In the genomic region with DNA sequence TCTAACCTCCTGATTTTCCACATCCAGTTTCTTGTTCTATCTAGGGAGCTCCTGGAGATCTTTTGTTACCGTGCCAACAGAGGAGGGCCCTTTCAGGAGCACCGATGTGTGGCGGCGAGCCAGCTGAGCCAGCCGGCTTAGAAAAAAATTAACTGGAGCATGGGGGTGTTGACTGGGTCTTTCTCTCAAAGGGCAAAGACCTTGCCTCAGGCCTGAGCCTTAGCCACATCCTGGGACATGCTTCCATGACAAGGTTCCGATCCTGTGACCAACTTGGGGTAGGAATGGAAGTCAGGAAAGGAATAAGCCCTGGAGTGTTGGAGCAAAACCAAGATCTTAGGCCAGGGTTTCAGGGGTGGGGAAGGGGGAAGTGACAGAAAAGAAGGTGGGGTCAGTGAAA, we compare ENCODE assay signal across 10 mouse cellular contexts. TPM values are rescaled to one million over a fixed set of nuclear protein-coding genes. Genes with fewer than 3 reads are reported as not detected.
DNase-seq lines count a peak whose midpoint lies in the region; ATAC-seq and TF ChIP-seq lines count a peak whose summit lies in the region.
"Had no signal": no experiment of that assay in that cellular context is flagged by ENCODE, and none has a peak within 500 bp of the region (broad histone marks: within the 10 kb centered on the region; RNA-seq: fewer than 3 reads in every experiment).

No protein-coding gene starts in this region.

- WGBS in heart, postnatal 0 days = 23% methylated on average over 6 of the region's 6 CpGs

- H3K4me3 ChIP-seq in heart, postnatal 0 days (ENCODE audit: low read depth, low read length) = no peak overlapping the region
- H3K4me3 ChIP-seq: erythroblast, embryonic 14.5 days had no signal

- ATAC-seq in heart, postnatal 0 days (ENCODE audit: insufficient read depth, low read depth) = no peak

- TF ChIP-seq EP300 in heart, postnatal 0 days (IDR thresholded peaks at IDR 0.05; ENCODE audit: low read depth) = no peak

- peak overlapping the region; percentile 32; the same call in 1 of the 2 replicates for H3K27ac ChIP-seq in heart, postnatal 0 days (ENCODE audit: low read depth)
- H3K27ac ChIP-seq: liver, embryonic 14.5 days had no signal

- H3K36me3 ChIP-seq in heart, postnatal 0 days (replicated peaks; ENCODE audit: control insufficient read depth, insufficient read depth, low read length) = no peaks in the 10 kb centered on the region

- TF ChIP-seq CTCF in heart, postnatal 0 days (IDR thresholded peaks at IDR 0.05; ENCODE audit: low read depth) = no peak

- H3K9me3 ChIP-seq in heart, postnatal 0 days (replicated peaks; ENCODE audit: control insufficient read depth, low read length) = no peaks in the 10 kb centered on the region

- H3K9ac ChIP-seq in heart, postnatal 0 days (replicated peaks; ENCODE audit: low read depth, low read length) = no peak overlapping the region
- H3K9ac ChIP-seq: liver, embryonic 14.5 days had no signal

- peaks cover 9% of the 10 kb centered on the region; the same call in 1 of the 2 replicates for H3K27me3 ChIP-seq in heart, postnatal 0 days (ENCODE audit: control insufficient read depth, insufficient read depth, low read length)

- peak; percentile 30 for DNase-seq in right cerebral cortex, adult 18-20 months
- DNase-seq in right cerebral cortex, postnatal 36 days (ENCODE audit: low spot score in 2 of 2) = no peak
- no peak for DNase-seq in heart, postnatal 0 days (ENCODE audit: low spot score)
- DNase-seq in kidney, postnatal 10 days = peak; percentile 88
- peak; percentile 52 for DNase-seq in retina, embryonic 14.5 days (ENCODE audit: low spot score)
- no peak for DNase-seq in c-Kit-positive CD71-positive TER-119-positive erythroid progenitor cells, embryonic 14.5 days (ENCODE audit: low spot score)
- DNase-seq in adrenal gland, postnatal 25 days = no peak
- DNase-seq in gastrocnemius, postnatal 4 days (ENCODE audit: low spot score in 2 of 2) = no peak

- H3K4me1 ChIP-seq in heart, postnatal 0 days (ENCODE audit: control insufficient read depth, insufficient read depth) = peaks cover 20% of the 10 kb centered on the region

- no peak overlapping the region for H3K4me2 ChIP-seq in heart, postnatal 0 days (ENCODE audit: low read depth, low read length)

RNA-seq across cellular contexts. Expression of gene Spsb4, which starts 2.9 kb away (rescaled TPM):
- total RNA-seq in heart, postnatal 0 days (2014; rRNA removed; ENCODE audit: low replicate concordance) = 36.4 and 72.4 TPM in 2 replicates
- 31.8 and 32.5 TPM in 2 replicates for polyA plus RNA-seq in heart, postnatal 0 days (2015; fragmentation: Nextera tagmentation; extraction: Ambion mirVana)
- 0.86 and 1.2 TPM in 2 replicates for total RNA-seq in adrenal gland, postnatal 25 days (2021)
- total RNA-seq in gastrocnemius, postnatal 4 days (2021) = 10 to 100 TPM; 16.1 to 18.0 TPM

Comparison
In these comparisons a context has a peak if more than half of its experiments do, and no peak if none do; other contexts are left out.
1. DNase-seq: peak in right cerebral cortex, adult 18-20 months (single experiment), kidney, postnatal 10 days (single experiment) and retina, embryonic 14.5 days (single experiment); none in right cerebral cortex, postnatal 36 days (0 of 2), heart, postnatal 0 days (single experiment), c-Kit-positive CD71-positive TER-119-positive erythroid progenitor cells, embryonic 14.5 days (single experiment), adrenal gland, postnatal 25 days (single experiment) and gastrocnemius, postnatal 4 days (0 of 2).